13 mouse cellular contexts compared by ENCODE assay signal in genomic region chr7:110282797-110283196, GRCm38 (mm10).
"Had no signal": no experiment of that assay in that cellular context is flagged by ENCODE, and none has a peak within 500 bp of the region (broad histone marks: within the 10 kb centered on the region; RNA-seq: fewer than 3 reads in every experiment).

No protein-coding gene starts in this region.

- H3K27me3 ChIP-seq: limb, embryonic 15.5 days; liver, embryonic 12.5 days; lung, embryonic 15.5 days; neural tube, embryonic 13.5 days had no signal

- H3K9ac ChIP-seq: limb, embryonic 15.5 days; liver, embryonic 12.5 days; lung, embryonic 15.5 days; neural tube, embryonic 13.5 days had no signal

- H3K27ac ChIP-seq: limb, embryonic 15.5 days; liver, embryonic 12.5 days; lung, embryonic 15.5 days; midbrain, embryonic 10.5 days; neural tube, embryonic 13.5 days; stomach, postnatal 0 days had no signal

- H3K4me2 ChIP-seq: limb, embryonic 15.5 days; liver, embryonic 12.5 days; lung, embryonic 15.5 days; neural tube, embryonic 13.5 days had no signal

- DNase-seq: kidney, adult 8-10 months; layer of hippocampus, adult 9-11 months; layer of hippocampus, postnatal 36 days; right cerebral cortex, postnatal 25 days; thymus, postnatal 25 days had no signal

- H3K9me3 ChIP-seq: limb, embryonic 15.5 days; liver, embryonic 12.5 days; lung, embryonic 15.5 days; midbrain, embryonic 10.5 days; neural tube, embryonic 13.5 days had no signal

- ATAC-seq: intestine, embryonic 16.5 days; liver, embryonic 12.5 days; midbrain, embryonic 16.5 days had no signal

- H3K4me3 ChIP-seq: limb, embryonic 15.5 days; liver, embryonic 12.5 days; lung, embryonic 15.5 days; midbrain, embryonic 10.5 days; neural tube, embryonic 13.5 days had no signal
